Mouse (Mus musculus) forebrain, postnatal 0 days (tissue): Measurements from ENCODE around the gene Stmnd1. TPM values are rescaled to one million over a fixed set of nuclear protein-coding genes. Genes with fewer than 3 reads are reported as not detected.
"Not testable (repeated sequence)": the region's sequence is repeated elsewhere in the genome, so short reads cannot be mapped to it uniquely, and the experiment has no call there.

Source experiments
- ATAC-seq: fragments of 200-750 bp; cut with Nextera tagmentation; 2 replicates; pipeline ENCODE4 v1.8.0; 2017; ENCODE audit warnings: mild to moderate bottlenecking, moderate library complexity
- DNase-seq: peaks from one replicate; pipeline ENCODE4 v3.0.0-alpha.2; 2015
- H3K27ac ChIP-seq: fragments of 300-500 bp; sonication (generic); 2 replicates; pipeline ENCODE4 v1.5.1; 2014; ENCODE audit warnings: low read depth, mild to moderate bottlenecking, antibody characterized with exemption, low read length, moderate library complexity, mixed read lengths
- H3K27me3 ChIP-seq: fragments of 300-500 bp; sonication (generic); 2 replicates; pipeline ENCODE4 v1.6.1; 2014; ENCODE audit warnings: mild to moderate bottlenecking, low read length, mixed read lengths; ENCODE audit not compliant: insufficient read depth
- H3K36me3 ChIP-seq: fragments of 300-500 bp; sonication (generic); 2 replicates; pipeline ENCODE4 v1.6.1; 2014; ENCODE audit warnings: mild to moderate bottlenecking, moderate library complexity; ENCODE audit not compliant: insufficient read depth
- H3K4me1 ChIP-seq: fragments of 300-500 bp; sonication (generic); 2 replicates; pipeline ENCODE4 v1.6.1; 2014; ENCODE audit warnings: antibody characterized with exemption; ENCODE audit not compliant: insufficient read depth
- H3K4me2 ChIP-seq: fragments of 300-500 bp; sonication (generic); 2 replicates; pipeline ENCODE4 v1.6.1; 2014; ENCODE audit warnings: low read depth, mild to moderate bottlenecking, moderate library complexity
- H3K4me3 ChIP-seq: fragments of 300-500 bp; sonication (generic); 2 replicates; pipeline ENCODE4 v1.5.1; 2014; ENCODE audit warnings: low read depth, low read length, mixed read lengths
- H3K9ac ChIP-seq: fragments of 300-500 bp; sonication (generic); 2 replicates; pipeline ENCODE4 v1.6.1; 2014; ENCODE audit warnings: mild to moderate bottlenecking
- H3K9me3 ChIP-seq: fragments of 300-500 bp; sonication (generic); 2 replicates; pipeline ENCODE4 v1.6.1; 2016; ENCODE audit warnings: low read length
- CTCF ChIP-seq: sonication (generic); IDR thresholded peaks from 2 replicates; pipeline ENCODE4 v1.5.1; 2016; ENCODE audit warnings: antibody characterized with exemption, control low read depth, low read depth
- WGBS: fragments of 180-500 bp; shearing (Covaris S2); extraction: QIAGEN DNeasy Blood & Tissue Kit; methylation state at CpG from one replicate; pipeline ENCODE4 v1.1.7; 2014; 5-methylcytosine and 5-hydroxymethylcytosine counted together
- polyA plus RNA-seq: library from polyadenylated mRNA; unstranded; fragments of >200 nt; fragmentation: Nextera tagmentation; extraction: Ambion mirVana; gene quantifications from 2 replicates; pipeline ENCODE4 v1.2.1, GENCODE M21; 2015
- total RNA-seq: library from RNA; depleted of rRNA; stranded (reverse); fragments of >200 nt; gene quantifications from 2 replicates; pipeline ENCODE4 v1.2.3, GENCODE M21; 2014; rRNA removed

Stmnd1 gene
- total RNA-seq = not detected in 2 replicates
- polyA plus RNA-seq = 0.28 TPM in 1 of 2 replicates, not detected in the other

DNA sequence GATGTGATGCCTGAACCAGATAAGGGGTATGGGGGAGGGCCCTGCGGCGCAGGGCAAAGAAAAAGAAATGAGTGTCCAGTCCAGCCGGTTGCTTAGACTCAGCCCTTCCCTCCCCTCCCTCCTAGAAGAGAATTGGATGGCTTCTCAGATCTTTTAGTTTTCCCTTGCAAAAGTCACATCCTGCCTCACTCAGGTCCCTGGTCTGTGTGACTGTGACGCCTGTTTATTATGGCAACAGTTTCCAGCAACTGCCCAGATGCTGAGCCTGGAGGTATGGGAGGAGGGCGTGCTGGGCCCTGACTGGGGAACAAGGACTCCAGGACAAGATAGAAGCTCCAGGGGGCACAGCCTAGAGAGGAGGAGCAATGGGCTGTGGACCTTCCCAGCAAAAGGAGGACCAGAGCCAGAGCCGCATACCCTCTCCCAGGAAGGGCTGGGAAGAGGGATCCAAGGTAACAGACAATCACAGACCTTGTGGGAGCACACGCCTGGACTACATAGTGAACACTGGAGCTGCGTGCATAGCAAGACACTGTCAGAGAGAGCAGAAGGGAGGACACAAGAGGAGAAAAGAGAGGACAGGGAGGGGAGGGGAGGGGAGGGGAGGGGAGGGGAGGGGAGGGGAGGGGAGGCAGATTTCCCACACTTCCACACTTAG lies at the start of gene Stmnd1:
Gene Stmnd1, plus strand, starts transcription at position 269 of the 658 bp plus-strand sequence.
- no peaks in the 10 kb centered on the region for H3K9me3 ChIP-seq
- no peak within 1 kb of the TSS; the same call in 1 of the 2 replicates for H3K4me2 ChIP-seq
- WGBS = 36% methylated on average over 8 of the region's 8 CpGs
- no peak within 1 kb of the TSS for H3K4me3 ChIP-seq
- H3K36me3 ChIP-seq = no peaks in the 10 kb centered on the region
- ATAC-seq = no peak; the same call in 1 of the 2 replicates
- no peak for TF ChIP-seq CTCF
- no peak for DNase-seq
- H3K4me1 ChIP-seq = no peaks in the 10 kb centered on the region; the same call in none of the 2 replicates
- no peaks in the 10 kb centered on the region for H3K27me3 ChIP-seq
- H3K9ac ChIP-seq = no peak within 1 kb of the TSS
- H3K27ac ChIP-seq = no peak within 1 kb of the TSS

- DNase-seq = no peak
- H3K4me3 ChIP-seq = no peak overlapping the region
- no peak overlapping the region for H3K27ac ChIP-seq
- no peak overlapping the region for H3K9ac ChIP-seq
- no peaks in the 10 kb centered on the region for H3K4me1 ChIP-seq
- H3K9me3 ChIP-seq = no peaks in the 10 kb centered on the region
- WGBS = 75% methylated on average over 2 of the region's 2 CpGs
- no peaks in the 10 kb centered on the region for H3K36me3 ChIP-seq
- no peak for ATAC-seq
- no peak overlapping the region for H3K4me2 ChIP-seq
- H3K27me3 ChIP-seq = no peaks in the 10 kb centered on the region
- TF ChIP-seq CTCF = no peak
Observed at GRCm38 (mm10) chr13:46226956-46227355, 46.6 kb upstream of the Stmnd1 start.

GRCm38 (mm10) chr13:46227486-46227885 lies 46.0 kb upstream of the Stmnd1 start:
- Histone ChIP-seq H3K4me2 (no peak overlapping the region), H3K4me3 (no peak overlapping the region)
- WGBS = 79% methylated on average over 4 of the region's 4 CpGs

DNA sequence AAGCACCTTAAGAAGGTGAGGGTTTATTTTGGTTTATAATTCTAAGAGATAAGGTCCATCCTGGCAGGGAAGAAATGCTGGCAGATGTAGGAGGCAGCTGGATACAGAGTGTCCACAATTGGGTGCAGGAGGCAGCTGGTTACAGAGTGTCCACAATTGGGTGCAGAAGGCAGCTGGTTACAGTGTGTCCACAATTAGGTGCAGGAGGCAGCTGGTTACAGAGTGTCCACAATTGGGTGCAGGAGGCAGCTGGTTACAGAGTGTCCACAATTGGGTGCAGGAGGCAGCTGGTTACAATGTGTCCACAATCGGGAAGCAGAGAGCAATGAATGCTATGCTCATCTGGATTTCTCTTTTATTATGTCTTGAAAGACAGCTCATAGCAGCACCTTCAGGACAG lies 44.8 kb upstream of the Stmnd1 start:
- not testable (repeated sequence) for H3K4me2 ChIP-seq, H3K9me3 ChIP-seq, H3K36me3 ChIP-seq, H3K4me1 ChIP-seq, ATAC-seq, H3K9ac ChIP-seq, H3K27ac ChIP-seq, H3K4me3 ChIP-seq, H3K27me3 ChIP-seq, DNase-seq
- 97% methylated on average over 1 of the region's 1 CpGs for WGBS

More at GRCm38 (mm10) chr13:46227486-46227885, 46.0 kb upstream of the Stmnd1 start:
- no peak overlapping the region for H3K27ac ChIP-seq
- no peaks in the 10 kb centered on the region for H3K9me3 ChIP-seq
- no peaks in the 10 kb centered on the region for H3K36me3 ChIP-seq
- TF ChIP-seq CTCF = no peak
- H3K27me3 ChIP-seq = no peaks in the 10 kb centered on the region
- DNase-seq (no peak), ATAC-seq (no peak)
- no peaks in the 10 kb centered on the region for H3K4me1 ChIP-seq
- H3K9ac ChIP-seq = no peak overlapping the region

DNA sequence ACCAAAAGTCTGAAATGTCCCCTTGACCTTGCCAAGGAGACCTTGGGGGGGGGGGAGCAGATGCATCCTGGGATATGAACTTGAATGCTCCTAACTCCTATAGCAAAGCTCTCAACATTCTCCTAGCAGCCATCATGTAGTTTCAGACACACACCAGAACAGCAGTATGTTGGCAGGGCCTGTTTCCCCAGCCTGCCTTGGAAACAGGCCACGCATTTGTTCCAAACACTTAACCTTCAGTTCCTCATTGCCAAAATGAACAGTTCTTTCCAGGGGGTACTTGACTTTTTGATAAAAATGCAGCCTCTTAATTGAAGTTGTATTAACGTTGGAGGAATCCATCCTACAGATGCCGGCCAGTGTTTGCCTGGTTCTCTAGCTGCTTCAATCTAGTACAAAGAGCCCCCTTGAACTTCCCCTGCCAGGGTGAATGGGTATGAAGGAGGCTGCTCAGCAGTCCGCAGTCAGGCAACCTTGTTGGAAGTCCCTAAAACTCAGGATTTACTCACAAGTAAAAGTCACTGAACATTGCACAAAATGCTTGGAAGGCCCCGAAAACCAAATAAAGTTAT lies 41.9 kb upstream of the Stmnd1 start:
- DNase-seq = peak; percentile 56
- H3K27me3 ChIP-seq = no peaks in the 10 kb centered on the region
- no peaks in the 10 kb centered on the region for H3K36me3 ChIP-seq
- no peaks in the 10 kb centered on the region for H3K4me1 ChIP-seq
- H3K9ac ChIP-seq = no peak overlapping the region
- no peak overlapping the region for H3K4me2 ChIP-seq
- 52% methylated on average over 5 of the region's 5 CpGs for WGBS
- H3K27ac ChIP-seq = no peak overlapping the region
- no peak for ATAC-seq
- no peaks in the 10 kb centered on the region for H3K9me3 ChIP-seq
- no peak for TF ChIP-seq CTCF
- no peak overlapping the region for H3K4me3 ChIP-seq

- WGBS = 75% methylated on average over 7 of the region's 7 CpGs
- no peak overlapping the region for H3K4me3 ChIP-seq
- no peaks in the 10 kb centered on the region for H3K36me3 ChIP-seq
- no peak overlapping the region for H3K27ac ChIP-seq
- H3K9ac ChIP-seq = no peak overlapping the region
- H3K4me1 ChIP-seq = no peaks in the 10 kb centered on the region
- no peaks in the 10 kb centered on the region for H3K9me3 ChIP-seq
- ATAC-seq (no peak), DNase-seq (no peak)
- H3K4me2 ChIP-seq = no peak overlapping the region
- H3K27me3 ChIP-seq = no peaks in the 10 kb centered on the region
- TF ChIP-seq CTCF = no peak
Observed at GRCm38 (mm10) chr13:46237723-46238349, 35.7 kb upstream of the Stmnd1 start.

GRCm38 (mm10) chr13:46238796-46239195 lies 34.7 kb upstream of the Stmnd1 start:
- no peaks in the 10 kb centered on the region for H3K4me1 ChIP-seq
- H3K9me3 ChIP-seq = no peaks in the 10 kb centered on the region
- no peaks in the 10 kb centered on the region for H3K36me3 ChIP-seq
- WGBS = 67% methylated on average over 7 of the region's 7 CpGs
- H3K27ac ChIP-seq = no peak overlapping the region
- TF ChIP-seq CTCF = no peak
- H3K4me2 ChIP-seq = no peak overlapping the region
- H3K4me3 ChIP-seq = no peak overlapping the region
- no peak for DNase-seq
- H3K27me3 ChIP-seq = no peaks in the 10 kb centered on the region
- no peak overlapping the region for H3K9ac ChIP-seq
- ATAC-seq = no peak
